Mouse (Mus musculus): ENCODE measurements around the gene Ldb3.

DNA sequence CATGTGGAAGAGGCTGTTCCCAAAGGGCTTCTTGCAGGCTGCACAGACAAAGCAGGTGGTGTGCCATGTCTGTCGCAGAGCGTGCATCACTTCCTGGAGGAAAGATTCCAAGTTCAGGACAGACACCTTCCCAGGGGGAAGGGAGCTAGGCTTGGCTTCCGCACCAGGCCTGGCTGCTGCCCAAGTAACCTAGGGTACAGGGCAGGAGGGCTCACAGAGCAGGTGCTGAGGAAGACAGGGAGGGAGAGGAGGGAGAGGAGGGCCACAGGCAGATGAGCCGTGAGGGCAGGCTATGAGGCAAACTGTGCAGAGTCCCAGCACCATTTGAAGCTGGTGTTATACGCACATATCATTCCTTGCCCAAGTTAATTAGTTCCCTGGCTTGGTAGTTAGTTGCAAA lies 46.6 kb downstream of the Ldb3 start:
- TF ChIP-seq CTCF (IDR thresholded peaks at IDR 0.05; ENCODE audit: extremely low read depth, insufficient read depth, low read length) = no peak
- no peak for TF ChIP-seq POLR2A (IDR thresholded peaks at IDR 0.05; ENCODE audit: extremely low read depth, insufficient read depth, low read length)

All from cortical plate, adult 2 months (tissue).